Mouse (Mus musculus) cerebellum, postnatal 14 days (tissue): ENCODE measurements at regions not wholly inside any gene's neighbourhood (a gene's known extent, or its start where the extent isn't known, plus 50 kb on each side); places are given as distances from the start of the nearest gene placed in this dataset.

Source experiments
- DNase-seq, 2 experiments: peaks; one replicate each; pipeline ENCODE4 v3.0.0; 2021; ENCODE audit warnings: mixed read lengths in 2 of 2

- DNase-seq = peak; percentile 67 to 74
Observed at GRCm38 (mm10) chr4:89446156-89446716, 135.4 kb upstream of the Cdkn2b start.

GRCm38 (mm10) chr4:89445214-89446155 lies 134.6 kb upstream of the Cdkn2b start:
- peak; percentile 5 to 31 for DNase-seq

- no peak for DNase-seq
Observed at GRCm38 (mm10) chr4:89442526-89442925, 131.7 kb upstream of the Cdkn2b start.

GRCm38 (mm10) chr4:89440821-89441220 lies 130.0 kb upstream of the Cdkn2b start:
- DNase-seq = no peak

- DNase-seq = no peak
Observed at GRCm38 (mm10) chr4:89440326-89440725, 129.5 kb upstream of the Cdkn2b start.

GRCm38 (mm10) chr4:89438665-89439064 lies 127.8 kb upstream of the Cdkn2b start:
- DNase-seq = no peak

- DNase-seq = no peak
Observed at GRCm38 (mm10) chr4:89436764-89437163, 125.9 kb upstream of the Cdkn2b start.

GRCm38 (mm10) chr4:89434152-89434551 lies 123.3 kb upstream of the Cdkn2b start:
- no peak for DNase-seq

GRCm38 (mm10) chr4:89433528-89433927 lies 122.7 kb upstream of the Cdkn2b start:
- no peak for DNase-seq

GRCm38 (mm10) chr4:89431520-89431919 lies 120.7 kb upstream of the Cdkn2b start:
- no peak for DNase-seq

GRCm38 (mm10) chr4:89428465-89428864 lies 117.6 kb upstream of the Cdkn2b start:
- DNase-seq = no peak

- DNase-seq = peak; percentile 46 to 54
Observed at GRCm38 (mm10) chr4:89427345-89428293, 116.8 kb upstream of the Cdkn2b start.

GRCm38 (mm10) chr4:89425916-89426315 lies 115.1 kb upstream of the Cdkn2b start:
- DNase-seq = no peak

- DNase-seq = peak in 1 of 2 experiments; percentile 12
Observed at GRCm38 (mm10) chr4:89421694-89422354, 111.0 kb upstream of the Cdkn2b start.

GRCm38 (mm10) chr4:89420868-89421267 lies 110.0 kb upstream of the Cdkn2b start:
- no peak for DNase-seq

GRCm38 (mm10) chr4:89419507-89419906 lies 108.7 kb upstream of the Cdkn2b start:
- DNase-seq = no peak

GRCm38 (mm10) chr4:89405624-89406167 lies 94.9 kb upstream of the Cdkn2b start:
- no peak for DNase-seq

- no peak for DNase-seq
Observed at GRCm38 (mm10) chr4:89403151-89403550, 92.3 kb upstream of the Cdkn2b start.

- no peak for DNase-seq
Observed at GRCm38 (mm10) chr4:89402324-89402723, 91.5 kb upstream of the Cdkn2b start.

- no peak for DNase-seq
Observed at GRCm38 (mm10) chr4:89401696-89402095, 90.9 kb upstream of the Cdkn2b start.

- DNase-seq = no peak
Observed at GRCm38 (mm10) chr4:89400342-89400741, 89.5 kb upstream of the Cdkn2b start.

GRCm38 (mm10) chr4:89399277-89399676 lies 88.4 kb upstream of the Cdkn2b start:
- DNase-seq = no peak
